Mouse (Mus musculus): Measurements from ENCODE around the gene Chad.

DNA sequence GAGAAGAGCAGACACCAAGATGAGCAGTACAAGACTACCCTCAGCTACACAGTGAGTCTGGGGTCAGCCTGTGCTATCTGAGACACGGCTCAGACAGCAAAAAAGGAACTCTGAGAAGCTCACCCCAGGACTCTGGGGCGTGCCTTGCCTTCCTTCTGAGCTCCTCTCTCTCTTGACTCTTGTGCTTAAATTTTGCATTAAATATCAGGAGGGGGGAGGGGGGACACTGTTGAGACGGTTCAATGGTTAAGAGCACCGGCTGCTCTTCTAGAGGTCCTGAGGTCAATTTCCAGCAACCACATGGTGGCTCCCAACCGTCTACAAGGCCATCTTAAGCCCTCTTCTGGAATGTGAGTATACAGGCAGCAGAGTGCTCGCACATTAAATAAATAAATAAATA, 22.7 kb downstream of the Chad start:
- TF ChIP-seq POLR2A (IDR thresholded peaks at IDR 0.05; ENCODE audit: borderline replicate concordance, control insufficient read depth, low read depth, low read length): no peak
- no peak for TF ChIP-seq CTCF (IDR thresholded peaks at IDR 0.05; ENCODE audit: control insufficient read depth, insufficient read depth, low read length)

All from bone marrow, adult 2 months (tissue).